Mouse (Mus musculus) large intestine, adult 2 months (tissue): ENCODE data around the gene Tmem184b. TPM values are rescaled to one million over a fixed set of nuclear protein-coding genes. Genes with fewer than 3 reads are reported as not detected.

Source experiments
- DNase-seq: peaks from one replicate; pipeline ENCODE4 v3.0.0-alpha.2; 2012; ENCODE audit warnings: low read depth, low spot score
- WGBS: fragments of 180-500 bp; shearing (Covaris S2); methylation state at CpG from one replicate; pipeline ENCODE4 v1.1.7; 2018; 5-methylcytosine and 5-hydroxymethylcytosine counted together
- polyA plus RNA-seq: library from polyadenylated mRNA; depleted of rRNA; stranded (reverse); fragments of >200 nt; gene quantifications from 2 replicates; pipeline ENCODE4 v1.2.3, GENCODE M21; 2012

The Tmem184b gene
- polyA plus RNA-seq, 1 experiment = 35.6 TPM

DNA sequence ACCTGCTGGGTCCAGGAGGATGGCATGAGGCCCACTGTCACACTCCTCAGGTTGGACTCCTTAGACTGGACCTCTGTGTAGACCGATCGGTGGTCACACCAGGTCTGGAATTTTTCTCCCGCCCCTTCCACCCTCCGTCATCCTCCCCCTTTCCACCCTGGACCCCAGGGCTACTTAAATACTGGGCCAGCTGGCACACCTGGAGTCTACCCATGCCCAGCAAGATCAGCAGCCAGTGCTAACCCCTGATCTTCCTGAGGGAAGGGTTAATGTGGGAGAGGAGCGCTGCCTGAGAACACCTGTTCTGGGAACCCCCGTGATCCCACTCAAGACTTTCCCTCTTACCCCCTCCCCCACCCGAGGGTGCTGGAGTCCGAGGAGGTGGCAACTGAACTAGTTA is 54.7 kb downstream of the Tmem184b start:
- no peak for DNase-seq
- WGBS = 54% methylated on average over 8 of the region's 8 CpGs

DNA sequence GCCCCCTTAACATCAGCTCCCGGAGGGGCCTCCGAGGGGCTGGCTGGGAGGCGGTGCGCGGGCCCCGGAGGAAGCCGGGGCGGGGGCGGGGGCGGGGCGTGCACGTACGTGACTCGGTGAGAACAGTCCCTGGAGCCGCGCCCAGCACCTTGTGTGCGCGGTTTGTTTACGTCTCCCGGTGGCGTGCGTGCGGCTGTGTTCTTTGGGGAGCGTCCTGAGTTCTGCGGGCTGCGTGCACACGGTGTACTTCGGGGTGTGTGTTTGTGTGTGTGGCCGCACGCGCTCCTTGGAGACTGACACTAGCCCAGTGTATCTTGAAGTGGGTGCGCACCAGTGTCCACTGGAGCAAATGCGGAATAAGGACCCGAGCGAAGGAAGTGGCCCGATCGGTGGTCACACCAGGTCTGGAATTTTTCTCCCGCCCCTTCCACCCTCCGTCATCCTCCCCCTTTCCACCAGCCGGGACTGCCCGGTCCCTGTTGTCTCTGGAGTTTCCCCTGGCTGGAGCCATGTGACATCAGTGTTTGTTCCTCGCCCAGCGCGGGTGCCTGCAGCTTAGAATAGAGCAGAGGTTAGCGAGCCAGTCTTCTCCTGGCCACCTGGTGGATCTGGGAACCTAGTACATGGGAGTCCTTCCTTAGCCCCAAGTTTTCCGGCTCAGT is 55.4 kb downstream of the Tmem184b start:
- no peak for DNase-seq
- under 1% methylated on average over 46 of the region's 46 CpGs for WGBS

- DNase-seq = no peak
- WGBS = under 1% methylated on average over 61 of the region's 61 CpGs
These were observed 56.1 kb downstream of the Tmem184b start for GRCm38 (mm10) chr15:79347165-79347844.

DNA sequence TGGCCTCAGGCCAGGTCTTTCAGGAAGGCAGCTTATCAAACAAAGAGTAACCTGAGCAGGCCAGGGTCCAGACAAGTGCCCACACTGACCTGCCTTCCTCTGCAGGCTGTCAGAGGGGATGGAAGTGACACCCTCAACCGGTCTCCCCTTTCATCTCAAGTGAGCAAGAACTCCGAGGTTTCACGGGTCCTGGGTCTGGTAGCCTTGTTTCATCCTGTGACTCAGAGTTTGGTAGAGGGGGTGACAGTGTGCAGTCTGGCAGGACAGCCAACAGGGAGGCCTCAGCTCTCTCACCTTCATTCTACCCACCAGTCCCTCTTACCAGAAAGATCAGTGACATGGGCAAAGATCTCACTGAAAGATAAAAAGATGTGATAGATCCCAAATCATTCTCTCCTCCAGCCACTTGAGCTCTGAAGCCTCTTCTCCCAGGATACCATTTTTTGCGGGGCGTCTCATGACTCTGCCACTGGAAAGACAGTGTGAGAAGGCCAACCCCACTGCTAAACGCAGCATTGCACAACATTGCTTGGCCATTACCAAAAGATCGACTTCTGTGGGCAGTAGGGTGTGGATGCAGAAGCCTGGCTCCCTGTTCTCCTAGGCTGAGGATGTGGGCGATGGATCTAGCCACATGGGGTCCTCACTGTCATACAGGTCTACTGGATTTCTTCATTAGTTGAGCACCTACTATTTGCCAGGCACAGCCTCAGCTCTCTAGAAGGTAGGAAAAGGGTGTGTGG is 57.1 kb downstream of the Tmem184b start, which contains the start of gene Maff:
Gene Maff (plus strand): TSS at position 571 of the 743 bp plus-strand sequence.
- 76% methylated on average over 8 of the region's 8 CpGs for WGBS
- no peak for DNase-seq

DNA sequence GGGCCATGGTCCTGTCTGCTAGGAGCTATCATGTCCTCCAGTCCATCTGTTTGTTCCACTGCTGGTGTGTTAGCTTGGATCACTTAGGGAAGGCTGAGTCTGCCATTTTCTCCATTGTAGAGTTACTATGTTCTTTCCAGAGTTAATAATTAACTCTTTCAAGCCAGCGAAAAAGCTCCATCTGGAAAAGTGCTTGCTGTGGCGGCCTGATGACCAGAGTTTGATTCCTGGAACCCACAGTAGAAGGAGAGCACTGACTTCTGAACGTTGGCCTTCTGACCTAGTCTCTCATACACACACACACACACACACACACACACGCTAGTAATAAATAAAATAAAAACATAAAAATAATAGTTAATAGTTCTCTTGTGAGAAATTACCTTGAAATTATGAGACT is 58.7 kb downstream of the Tmem184b start:
- no peak for DNase-seq
- 43% methylated on average over 4 of the region's 4 CpGs for WGBS

- DNase-seq = no peak
- 77% methylated on average over 6 of the region's 6 CpGs for WGBS
These were observed 60.6 kb downstream of the Tmem184b start for GRCm38 (mm10) chr15:79342641-79343337.

DNA sequence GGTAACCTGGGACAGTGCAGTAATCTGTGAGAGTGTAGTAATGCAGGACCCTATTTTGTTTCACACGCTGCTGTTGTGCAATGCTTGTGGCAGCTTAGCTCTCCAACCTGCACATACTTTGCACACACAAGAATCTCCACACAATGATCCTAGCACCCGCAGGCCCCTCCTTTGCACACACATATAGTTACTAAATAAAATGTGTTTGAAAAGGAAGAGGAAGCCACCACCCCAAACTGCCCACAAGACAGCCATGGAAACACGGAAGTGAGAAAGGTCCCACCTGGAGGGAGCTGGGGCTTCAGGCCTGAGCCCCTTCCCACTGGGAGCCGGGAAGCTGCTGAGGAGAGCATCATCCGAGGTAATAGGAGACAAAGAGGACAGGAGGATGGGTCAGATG is 64.4 kb downstream of the Tmem184b start:
- no peak for DNase-seq
- WGBS = 77% methylated on average over 5 of the region's 5 CpGs

DNA sequence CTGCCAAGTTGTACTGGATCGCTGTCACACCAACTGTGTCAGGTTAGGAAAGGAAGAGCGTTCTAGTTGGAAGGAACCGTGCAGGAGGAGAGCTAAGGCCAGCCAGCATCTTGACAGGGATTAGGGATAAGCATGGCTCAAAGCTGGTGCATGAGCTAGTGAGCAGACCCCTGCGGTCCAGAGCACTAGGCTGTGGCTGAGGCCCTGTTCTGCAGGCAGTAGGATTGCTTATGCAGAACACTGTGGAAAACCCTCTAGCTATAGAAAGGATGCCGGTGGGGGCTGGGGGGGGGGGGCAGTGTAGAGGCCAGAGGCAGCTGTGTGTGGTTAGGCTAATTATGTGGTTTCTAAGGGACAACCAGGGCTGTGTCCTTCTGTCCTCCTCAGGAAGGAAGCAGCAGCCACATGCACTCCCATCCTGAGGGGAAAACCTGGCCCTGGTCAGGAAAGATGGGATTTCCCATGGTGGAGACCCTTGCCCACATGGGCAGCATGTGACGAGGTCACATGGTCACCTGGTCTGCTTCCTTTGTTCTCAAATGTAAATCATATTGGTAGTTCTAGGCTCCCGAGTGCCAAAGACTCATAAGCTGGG is 68.2 kb downstream of the Tmem184b start:
- DNase-seq = no peak
- 76% methylated on average over 7 of the region's 7 CpGs for WGBS

GRCm38 (mm10) chr15:79333409-79333808 is 70.0 kb downstream of the Tmem184b start:
- 11% methylated on average over 4 of the region's 4 CpGs for WGBS
- DNase-seq = no peak

DNA sequence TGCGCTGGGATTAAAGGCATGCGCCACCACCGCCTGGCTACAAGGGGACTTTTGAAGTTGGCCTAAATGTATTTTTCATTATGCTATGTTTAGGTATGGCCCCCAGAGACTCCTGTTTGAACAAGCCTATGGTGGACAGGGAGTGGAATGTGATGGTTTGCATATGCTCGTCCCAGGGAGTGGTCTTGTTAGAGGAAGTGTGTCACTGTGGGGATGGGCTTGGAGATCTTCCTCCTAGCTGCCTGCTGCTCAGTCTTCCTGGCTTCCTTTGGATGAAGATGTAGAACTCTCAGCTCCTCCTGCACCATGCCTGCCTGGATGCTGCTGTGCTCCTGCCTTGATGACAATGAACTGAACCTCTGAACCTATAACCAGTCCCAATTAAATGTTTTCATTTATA is 72.8 kb downstream of the Tmem184b start:
- WGBS = 70% methylated on average over 4 of the region's 4 CpGs
- DNase-seq = no peak

- no peak for DNase-seq
- 76% methylated on average over 6 of the region's 6 CpGs for WGBS
These were observed 73.4 kb downstream of the Tmem184b start for GRCm38 (mm10) chr15:79329979-79330363.

- WGBS = 94% methylated on average over 6 of the region's 6 CpGs
- no peak for DNase-seq
These were observed 73.9 kb downstream of the Tmem184b start for GRCm38 (mm10) chr15:79329346-79329978.

GRCm38 (mm10) chr15:79328939-79329275 is 74.5 kb downstream of the Tmem184b start:
- 77% methylated on average over 4 of the region's 4 CpGs for WGBS
- DNase-seq = no peak

DNA sequence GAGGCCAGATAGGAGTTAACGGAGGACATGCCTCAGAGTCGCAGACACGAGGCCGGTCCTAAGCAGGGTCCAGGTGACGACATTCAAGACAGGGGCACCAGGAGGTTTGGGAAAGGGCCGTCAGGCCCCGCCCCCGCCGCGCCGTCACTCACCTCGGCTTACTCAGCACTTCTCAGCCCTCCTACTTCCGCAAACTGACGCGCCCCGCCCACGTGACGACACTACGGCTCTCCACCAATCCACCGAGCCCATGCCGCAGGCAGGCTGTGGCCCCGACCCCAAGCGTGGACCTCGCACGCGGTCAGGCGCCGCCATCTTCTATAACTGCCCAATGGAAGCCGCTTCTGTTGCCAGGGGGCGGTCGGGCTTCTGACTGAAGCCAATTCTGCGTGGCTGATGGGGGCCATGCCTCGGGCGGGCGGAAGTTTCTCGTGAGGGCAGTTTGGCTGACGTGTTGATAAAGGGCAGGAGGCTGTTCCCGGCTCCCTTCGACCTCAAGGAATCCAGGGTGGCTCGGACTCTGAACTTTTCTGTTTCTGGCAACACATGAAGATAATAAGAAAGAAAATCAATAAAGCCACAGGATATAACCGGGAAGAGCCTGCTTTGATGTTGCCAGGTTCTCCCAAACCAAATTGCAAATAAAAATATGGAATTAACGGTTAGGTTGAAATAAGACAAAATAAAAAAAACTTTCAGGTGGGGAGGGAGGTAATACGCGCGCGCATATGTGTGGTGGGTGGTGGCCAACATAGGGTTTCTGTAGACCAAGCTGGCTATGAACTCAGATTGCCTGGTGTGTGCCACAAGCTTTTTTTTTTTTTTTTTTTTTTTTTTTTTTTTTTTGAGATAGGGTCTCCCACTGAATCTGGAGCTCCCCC is 75.1 kb downstream of the Tmem184b start, which contains the start of gene Pla2g6:
Gene Pla2g6 (minus strand): TSS at position 333 of the 881 bp plus-strand sequence.
- 2% methylated on average over 46 of the region's 46 CpGs for WGBS

DNA sequence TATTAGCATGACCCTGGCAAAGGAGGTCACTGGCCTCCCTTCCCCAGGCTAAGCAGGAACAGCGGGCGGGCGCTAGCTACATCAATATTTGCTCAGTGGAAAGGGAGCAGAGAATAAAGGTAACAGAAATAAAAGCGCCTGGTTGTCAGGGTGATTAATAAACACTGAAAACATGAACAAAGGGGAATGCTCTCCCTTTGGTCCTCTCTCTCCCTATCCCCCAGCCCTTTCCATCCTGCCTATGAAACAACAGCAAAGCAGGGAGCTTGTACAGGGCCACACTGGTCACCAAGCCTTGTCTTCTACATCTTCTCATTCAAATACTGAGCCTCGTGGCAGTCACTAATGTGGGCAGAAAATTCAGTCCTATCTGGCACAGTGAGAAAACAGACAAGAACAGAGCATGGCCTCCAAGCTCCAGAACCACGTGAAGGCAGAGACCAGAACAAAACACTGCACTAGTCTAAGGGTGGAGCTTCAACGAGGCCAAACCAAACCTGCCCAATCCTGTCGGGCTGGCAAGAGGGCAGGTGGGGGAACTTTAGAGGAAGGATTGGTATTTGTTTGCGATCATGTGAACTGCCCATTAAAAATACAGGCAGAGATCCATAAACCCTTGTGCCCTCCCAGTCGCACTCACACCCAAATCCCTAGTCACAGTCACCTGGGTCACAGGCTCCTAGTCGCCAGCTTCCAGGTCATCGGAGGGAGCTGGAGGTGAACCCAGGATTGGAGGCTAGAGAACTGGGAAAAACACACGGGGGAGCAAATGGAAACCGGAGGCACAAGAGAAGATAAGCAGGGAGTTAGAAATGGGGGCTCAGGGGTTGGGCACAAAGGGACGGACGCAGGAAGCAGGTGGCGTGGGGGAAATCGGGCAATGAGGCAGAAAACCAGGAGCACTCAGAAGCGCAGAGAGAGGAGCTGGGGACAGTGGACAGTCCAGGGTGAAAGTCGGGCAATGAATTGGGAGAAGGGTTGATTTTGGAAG is 76.1 kb downstream of the Tmem184b start:
- 12% methylated on average over 20 of the region's 20 CpGs for WGBS
- DNase-seq = peak; percentile 80

More for the DNA sequence above, 75.1 kb downstream of the Tmem184b start, which contains the start of gene Pla2g6:
- DNase-seq = peak; percentile 98

- no peak for DNase-seq
- WGBS = 27% methylated on average over 4 of the region's 4 CpGs
These were observed 77.1 kb downstream of the Tmem184b start for GRCm38 (mm10) chr15:79326264-79326663.

DNA sequence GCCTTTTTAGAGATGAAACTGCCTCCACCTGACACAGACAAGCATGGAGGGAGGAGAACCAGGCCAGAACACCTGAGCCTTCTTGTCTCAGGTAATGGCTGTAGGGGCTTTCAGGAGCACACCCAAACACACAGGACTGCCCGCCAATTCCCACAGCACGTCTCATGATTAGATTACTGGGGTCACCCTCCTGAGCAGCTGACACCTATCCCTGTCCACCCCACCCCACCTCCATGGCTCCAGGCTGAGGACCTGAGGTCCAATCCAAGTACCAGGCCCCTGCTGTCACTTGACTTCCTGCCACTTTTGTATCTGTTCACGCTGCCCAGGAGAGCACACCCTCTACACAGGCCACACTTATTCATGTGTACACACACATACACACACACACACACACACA is 77.6 kb downstream of the Tmem184b start:
- DNase-seq = no peak
- WGBS = 63% methylated on average over 3 of the region's 3 CpGs
